In genomic region chr13:99290766-99291165, GRCm38 (mm10) we compare ENCODE assay signal across 27 mouse cellular contexts.
"Had no signal": no experiment of that assay in that cellular context is flagged by ENCODE, and none has a peak within 500 bp of the region (broad histone marks: within the 10 kb centered on the region; RNA-seq: fewer than 3 reads in every experiment).

No protein-coding gene starts in this region.

- H3K4me1 ChIP-seq: limb, embryonic 10.5 days; limb, embryonic 12.5 days; limb, embryonic 13.5 days; limb, embryonic 15.5 days; liver, embryonic 12.5 days; liver, embryonic 13.5 days; liver, embryonic 15.5 days; lung, embryonic 15.5 days; megakaryocyte, embryonic 14.5 days; midbrain, embryonic 12.5 days; midbrain, embryonic 15.5 days had no signal

- H3K27me3 ChIP-seq: limb, embryonic 13.5 days; limb, embryonic 15.5 days; liver, embryonic 12.5 days; liver, embryonic 13.5 days; liver, embryonic 15.5 days; lung, embryonic 15.5 days; midbrain, embryonic 12.5 days; midbrain, embryonic 13.5 days; midbrain, embryonic 15.5 days had no signal

- DNase-seq: left cerebral cortex, postnatal 4 days; liver; liver, embryonic 13.5 days; liver, postnatal 0 days; lung, adult 18-20 months; lung, adult 2 months; lung, embryonic 14.5 days; lung, postnatal 10 days; lung, postnatal 14 days; lung, postnatal 36 days; lung, postnatal 4 days; midbrain, embryonic 14.5 days had no signal

- H3K36me3 ChIP-seq: limb, embryonic 10.5 days; limb, embryonic 12.5 days; limb, embryonic 13.5 days; limb, embryonic 15.5 days; liver, embryonic 12.5 days; liver, embryonic 13.5 days; liver, embryonic 15.5 days; lung, embryonic 15.5 days; midbrain, embryonic 10.5 days; midbrain, embryonic 12.5 days; midbrain, embryonic 13.5 days; midbrain, embryonic 15.5 days had no signal

- H3K27ac ChIP-seq: limb, embryonic 10.5 days; limb, embryonic 12.5 days; limb, embryonic 13.5 days; limb, embryonic 15.5 days; liver, embryonic 12.5 days; liver, embryonic 13.5 days; liver, embryonic 14.5 days; liver, embryonic 15.5 days; lung, embryonic 15.5 days; macrophage; midbrain, embryonic 10.5 days; midbrain, embryonic 12.5 days; midbrain, embryonic 13.5 days; midbrain, embryonic 15.5 days had no signal

- H3K4me3 ChIP-seq: limb, embryonic 10.5 days; limb, embryonic 12.5 days; limb, embryonic 13.5 days; limb, embryonic 15.5 days; liver, embryonic 12.5 days; liver, embryonic 13.5 days; liver, embryonic 15.5 days; lung, embryonic 15.5 days; megakaryocyte, embryonic 14.5 days; midbrain, embryonic 10.5 days; midbrain, embryonic 12.5 days; midbrain, embryonic 13.5 days; midbrain, embryonic 15.5 days; myocyte had no signal

- H3K9me3 ChIP-seq: limb, embryonic 10.5 days; limb, embryonic 12.5 days; limb, embryonic 13.5 days; limb, embryonic 15.5 days; liver, embryonic 12.5 days; liver, embryonic 13.5 days; liver, embryonic 15.5 days; lung, embryonic 15.5 days; midbrain, embryonic 10.5 days; midbrain, embryonic 12.5 days; midbrain, embryonic 13.5 days; midbrain, embryonic 15.5 days had no signal
